Mouse (Mus musculus): ENCODE measurements at regions not wholly inside any gene's neighbourhood (a gene's known extent, or its start where the extent isn't known, plus 50 kb on each side); places are given as distances from the start of the nearest gene placed in this dataset.

GRCm38 (mm10) chr15:74318422-74318841, 317.7 kb downstream of the Mroh4 start:
- TF ChIP-seq GATA1 (IDR thresholded peaks at IDR 0.05; ENCODE audit: borderline replicate concordance, low read length) (no peak), FLI1 (IDR thresholded peaks at IDR 0.05; ENCODE audit: low read length) (no peak)
- no peaks in the 10 kb centered on the region for H3K4me1 ChIP-seq
- H3K4me3 ChIP-seq (replicated peaks), result no peak overlapping the region
- peaks cover 4% of the 10 kb centered on the region for H3K27me3 ChIP-seq (replicated peaks)
- H3K36me3 ChIP-seq (replicated peaks; ENCODE audit: low read length), result no peaks in the 10 kb centered on the region
- H3K9me3 ChIP-seq, result no peaks in the 10 kb centered on the region

- no peaks in the 10 kb centered on the region for H3K36me3 ChIP-seq (replicated peaks; ENCODE audit: low read length)
- H3K4me3 ChIP-seq (replicated peaks), result no peak overlapping the region
- TF ChIP-seq FLI1 (IDR thresholded peaks at IDR 0.05; ENCODE audit: low read length) (no peak), GATA1 (IDR thresholded peaks at IDR 0.05; ENCODE audit: borderline replicate concordance, low read length) (no peak)
- no peaks in the 10 kb centered on the region for H3K4me1 ChIP-seq
- no peaks in the 10 kb centered on the region for H3K27me3 ChIP-seq (replicated peaks)
- H3K9me3 ChIP-seq, result no peaks in the 10 kb centered on the region
Observed at GRCm38 (mm10) chr15:74311082-74311481, 325.1 kb downstream of the Mroh4 start.

GRCm38 (mm10) chr15:74306543-74306942, 329.6 kb downstream of the Mroh4 start:
- Histone ChIP-seq H3K4me3 (replicated peaks) (no peak overlapping the region), H3K27me3 (replicated peaks) (no peaks in the 10 kb centered on the region), H3K4me1 (no peaks in the 10 kb centered on the region), H3K36me3 (replicated peaks; ENCODE audit: low read length) (no peaks in the 10 kb centered on the region), H3K9me3 (no peaks in the 10 kb centered on the region)
- TF ChIP-seq FLI1 (IDR thresholded peaks at IDR 0.05; ENCODE audit: low read length) (no peak), GATA1 (IDR thresholded peaks at IDR 0.05; ENCODE audit: borderline replicate concordance, low read length) (no peak)

- TF ChIP-seq GATA1 (IDR thresholded peaks at IDR 0.05; ENCODE audit: borderline replicate concordance, low read length), result no peak
- TF ChIP-seq FLI1 (IDR thresholded peaks at IDR 0.05; ENCODE audit: low read length), result no peak
- Histone ChIP-seq H3K9me3 (no peaks in the 10 kb centered on the region), H3K36me3 (replicated peaks; ENCODE audit: low read length) (no peaks in the 10 kb centered on the region), H3K27me3 (replicated peaks) (peaks cover 6% of the 10 kb centered on the region), H3K4me1 (no peaks in the 10 kb centered on the region; the same call in 1 of the 2 replicates), H3K4me3 (replicated peaks) (no peak overlapping the region)
Observed at GRCm38 (mm10) chr15:74296277-74296676, 339.9 kb downstream of the Mroh4 start.

- no peaks in the 10 kb centered on the region for H3K9me3 ChIP-seq
- H3K4me3 ChIP-seq (replicated peaks), result no peak overlapping the region
- no peak for TF ChIP-seq GATA1 (IDR thresholded peaks at IDR 0.05; ENCODE audit: borderline replicate concordance, low read length)
- no peak for TF ChIP-seq FLI1 (IDR thresholded peaks at IDR 0.05; ENCODE audit: low read length)
- H3K27me3 ChIP-seq (replicated peaks), result peaks cover 6% of the 10 kb centered on the region
- no peaks in the 10 kb centered on the region; the same call in 1 of the 2 replicates for H3K4me1 ChIP-seq
- no peaks in the 10 kb centered on the region for H3K36me3 ChIP-seq (replicated peaks; ENCODE audit: low read length)
Observed at GRCm38 (mm10) chr15:74294691-74295090, 341.5 kb downstream of the Mroh4 start.

GRCm38 (mm10) chr15:74294109-74294508, 342.0 kb downstream of the Mroh4 start:
- H3K4me1 ChIP-seq, result no peaks in the 10 kb centered on the region; the same call in 1 of the 2 replicates
- TF ChIP-seq GATA1 (IDR thresholded peaks at IDR 0.05; ENCODE audit: borderline replicate concordance, low read length), result no peak
- no peaks in the 10 kb centered on the region for H3K36me3 ChIP-seq (replicated peaks; ENCODE audit: low read length)
- H3K27me3 ChIP-seq (replicated peaks), result peaks cover 6% of the 10 kb centered on the region
- peak overlapping the region; percentile 9 for H3K4me3 ChIP-seq (replicated peaks)
- H3K9me3 ChIP-seq, result no peaks in the 10 kb centered on the region

GRCm38 (mm10) chr15:74287492-74287891, 348.7 kb downstream of the Mroh4 start:
- H3K4me1 ChIP-seq, result no peaks in the 10 kb centered on the region; the same call in 1 of the 2 replicates
- H3K4me3 ChIP-seq (replicated peaks), result no peak overlapping the region
- no peaks in the 10 kb centered on the region for H3K36me3 ChIP-seq (replicated peaks; ENCODE audit: low read length)
- H3K9me3 ChIP-seq, result no peaks in the 10 kb centered on the region
- peaks cover 2% of the 10 kb centered on the region for H3K27me3 ChIP-seq (replicated peaks)
- no peak for TF ChIP-seq FLI1 (IDR thresholded peaks at IDR 0.05; ENCODE audit: low read length)
- TF ChIP-seq GATA1 (IDR thresholded peaks at IDR 0.05; ENCODE audit: borderline replicate concordance, low read length), result no peak

- no peaks in the 10 kb centered on the region for H3K4me1 ChIP-seq
- no peak for TF ChIP-seq FLI1 (IDR thresholded peaks at IDR 0.05; ENCODE audit: low read length)
- TF ChIP-seq GATA1 (IDR thresholded peaks at IDR 0.05; ENCODE audit: borderline replicate concordance, low read length), result no peak
- H3K9me3 ChIP-seq, result no peaks in the 10 kb centered on the region
- no peaks in the 10 kb centered on the region for H3K36me3 ChIP-seq (replicated peaks; ENCODE audit: low read length)
- peaks cover 2% of the 10 kb centered on the region for H3K27me3 ChIP-seq (replicated peaks)
- H3K4me3 ChIP-seq (replicated peaks), result no peak overlapping the region
Observed at GRCm38 (mm10) chr15:74283172-74283534, 353.0 kb downstream of the Mroh4 start.

GRCm38 (mm10) chr15:74282440-74283171, 353.5 kb downstream of the Mroh4 start:
- Histone ChIP-seq H3K36me3 (replicated peaks; ENCODE audit: low read length) (no peaks in the 10 kb centered on the region), H3K4me1 (no peaks in the 10 kb centered on the region), H3K4me3 (replicated peaks) (no peak overlapping the region), H3K9me3 (no peaks in the 10 kb centered on the region), H3K27me3 (replicated peaks) (peaks cover 2% of the 10 kb centered on the region)
- TF ChIP-seq GATA1 (IDR thresholded peaks at IDR 0.05; ENCODE audit: borderline replicate concordance, low read length) (no peak), FLI1 (IDR thresholded peaks at IDR 0.05; ENCODE audit: low read length) (no peak)

GRCm38 (mm10) chr15:74274435-74274834, 361.7 kb downstream of the Mroh4 start:
- Histone ChIP-seq H3K9me3 (no peaks in the 10 kb centered on the region), H3K27me3 (replicated peaks) (no peaks in the 10 kb centered on the region), H3K36me3 (replicated peaks; ENCODE audit: low read length) (no peaks in the 10 kb centered on the region), H3K4me1 (no peaks in the 10 kb centered on the region), H3K4me3 (replicated peaks) (no peak overlapping the region)
- TF ChIP-seq GATA1 (IDR thresholded peaks at IDR 0.05; ENCODE audit: borderline replicate concordance, low read length), result no peak

Measured in megakaryocyte, embryonic 14.5 days (primary cell).